Mouse (Mus musculus) forebrain, embryonic 12.5 days (tissue): ENCODE measurements around the gene Itga7. TPM values are rescaled to one million over a fixed set of nuclear protein-coding genes. Genes with fewer than 3 reads are reported as not detected.
A peak's percentile ranks its signal among the peaks of the same experiment; 100 is the strongest.
"Not testable (repeated sequence)": the region's sequence is repeated elsewhere in the genome, so short reads cannot be mapped to it uniquely, and the experiment has no call there.

Experiments
- ATAC-seq: fragments of 200-750 bp; cut with Nextera tagmentation; 2 replicates; pipeline ENCODE4 v1.8.0; 2017; ENCODE audit warnings: moderate TSS enrichment; ENCODE audit not compliant: low FRiP score
- H3K27ac ChIP-seq: fragments of 300-500 bp; sonication (generic); 2 replicates; pipeline ENCODE4 v1.5.1; 2016; ENCODE audit warnings: mild to moderate bottlenecking
- H3K27me3 ChIP-seq: fragments of 300-500 bp; sonication (generic); 2 replicates; pipeline ENCODE4 v1.6.1; 2016; ENCODE audit warnings: mild to moderate bottlenecking
- H3K36me3 ChIP-seq: fragments of 300-500 bp; sonication (generic); replicated peaks from 2 replicates; pipeline ENCODE4 v1.6.1; 2016; ENCODE audit warnings: mild to moderate bottlenecking
- H3K4me1 ChIP-seq: fragments of 300-500 bp; sonication (generic); 2 replicates; pipeline ENCODE4 v1.6.1; 2016
- H3K4me2 ChIP-seq: fragments of 300-500 bp; sonication (generic); 2 replicates; pipeline ENCODE4 v1.6.1; 2016; ENCODE audit warnings: mild to moderate bottlenecking, moderate library complexity
- H3K4me3 ChIP-seq: fragments of 300-500 bp; sonication (generic); replicated peaks from 2 replicates; pipeline ENCODE4 v1.5.1; 2016; ENCODE audit warnings: mild to moderate bottlenecking
- H3K9ac ChIP-seq: fragments of 300-500 bp; sonication (generic); 2 replicates; pipeline ENCODE4 v1.6.1; 2016; ENCODE audit warnings: mild to moderate bottlenecking
- H3K9me3 ChIP-seq: fragments of 300-500 bp; sonication (generic); 2 replicates; pipeline ENCODE4 v1.6.1; 2016
- WGBS: fragments of 180-500 bp; shearing (Covaris S2); methylation state at CpG from one replicate; pipeline ENCODE4 v1.1.7; 2016; 5-methylcytosine and 5-hydroxymethylcytosine counted together
- polyA plus RNA-seq: library from polyadenylated mRNA; unstranded; fragments of >200 nt; fragmentation: Nextera tagmentation; extraction: Ambion mirVana; gene quantifications from 2 replicates; pipeline ENCODE4 v1.2.1, GENCODE M21; 2016

Itga7 gene
- polyA plus RNA-seq, 1 experiment from 2014 or later = 0.46 TPM

GRCm38 (mm10) chr10:128977522-128978114 is 44.0 kb downstream of the Itga7 start:
- Histone ChIP-seq H3K27ac (no peak overlapping the region), H3K36me3 (no peaks in the 10 kb centered on the region), H3K9ac (no peak overlapping the region), H3K4me1 (no peaks in the 10 kb centered on the region), H3K4me2 (no peak overlapping the region), H3K4me3 (no peak overlapping the region), H3K9me3 (no peaks in the 10 kb centered on the region), H3K27me3 (no peaks in the 10 kb centered on the region)
- peak; percentile 80; the same call in 1 of the 2 replicates for ATAC-seq
- WGBS = 26% methylated on average over 9 of the region's 9 CpGs

DNA sequence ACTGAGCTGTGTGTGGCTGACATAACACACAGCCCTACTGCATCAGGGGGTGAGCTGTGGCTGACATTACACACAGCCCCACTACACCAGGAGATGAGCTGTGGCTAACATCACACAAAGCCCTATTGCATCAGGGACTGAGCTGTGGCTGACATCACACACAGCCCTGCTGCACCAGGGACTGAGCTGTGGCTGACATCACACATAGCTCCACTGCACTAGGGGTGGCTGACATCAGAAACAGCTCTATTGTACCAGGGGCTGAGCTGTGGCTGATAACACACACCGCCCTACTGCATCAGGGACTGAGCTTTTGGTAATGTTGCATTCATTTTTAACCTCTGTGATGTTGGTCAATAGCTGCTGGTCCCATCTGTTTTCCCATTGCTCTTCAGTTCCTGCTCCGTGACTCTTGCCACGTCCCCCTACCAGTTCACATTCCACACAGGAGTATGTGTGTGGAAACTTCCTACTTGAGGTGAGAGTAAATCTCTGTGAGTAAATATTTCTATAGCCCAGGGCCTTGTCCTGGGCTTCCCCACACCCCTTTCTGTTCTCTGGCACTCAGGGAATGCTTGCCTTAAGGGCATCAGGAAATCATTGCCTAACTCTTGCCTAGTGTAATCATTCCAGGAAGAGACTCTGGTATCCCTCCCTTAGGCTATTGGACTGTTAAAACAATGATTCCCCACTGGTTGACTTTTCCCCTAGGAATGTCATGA is 47.2 kb downstream of the Itga7 start:
- no peaks in the 10 kb centered on the region for H3K36me3 ChIP-seq
- H3K4me1 ChIP-seq = no peaks in the 10 kb centered on the region
- no peaks in the 10 kb centered on the region for H3K27me3 ChIP-seq
- H3K27ac ChIP-seq = no peak overlapping the region
- 79% methylated on average over 3 of the region's 3 CpGs for WGBS
- H3K9ac ChIP-seq = no peak overlapping the region
- H3K9me3 ChIP-seq = no peaks in the 10 kb centered on the region
- ATAC-seq = no peak
- no peak overlapping the region for H3K4me3 ChIP-seq
- no peak overlapping the region for H3K4me2 ChIP-seq

GRCm38 (mm10) chr10:128989131-128989530 is 55.5 kb downstream of the Itga7 start, which contains the start of gene Olfr9:
Gene Olfr9 (plus strand): TSS chr10:128989431.
- H3K4me3 ChIP-seq, H3K27me3 ChIP-seq, H3K36me3 ChIP-seq, H3K27ac ChIP-seq, H3K4me2 ChIP-seq, H3K9ac ChIP-seq, H3K9me3 ChIP-seq, H3K4me1 ChIP-seq, ATAC-seq: not testable (repeated sequence)
- WGBS = 57% methylated on average over 1 of the region's 1 CpGs

- not testable (repeated sequence) for H3K27ac ChIP-seq, H3K9me3 ChIP-seq, H3K4me3 ChIP-seq, H3K9ac ChIP-seq, H3K27me3 ChIP-seq, H3K36me3 ChIP-seq, H3K4me2 ChIP-seq, H3K4me1 ChIP-seq
- 71% methylated on average over 7 of the region's 10 CpGs for WGBS
- peak; percentile 33; the same call in 1 of the 2 replicates for ATAC-seq
These were observed 56.7 kb downstream of the Itga7 start for GRCm38 (mm10) chr10:128990129-128990850.

DNA sequence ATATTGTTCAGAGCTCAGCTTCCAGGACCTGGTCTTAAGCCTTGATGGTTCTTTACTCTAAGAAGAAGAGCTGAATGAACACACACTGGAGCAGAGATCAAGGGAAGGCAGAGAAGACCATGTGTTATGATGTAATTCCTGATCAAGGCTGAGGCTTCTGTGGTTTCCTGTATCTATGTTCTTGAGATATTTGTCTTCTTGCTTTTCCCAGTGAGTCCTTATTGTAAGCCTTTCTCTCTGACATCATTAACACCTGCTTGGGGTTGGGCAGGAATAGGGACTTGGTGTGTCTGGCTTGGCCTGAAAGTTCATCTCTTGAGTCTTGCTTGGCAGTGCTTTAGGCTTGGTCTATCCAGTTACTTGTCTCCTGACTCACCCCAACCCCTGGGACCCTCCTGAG is 57.4 kb downstream of the Itga7 start:
- no peaks in the 10 kb centered on the region for H3K36me3 ChIP-seq
- H3K4me1 ChIP-seq = no peaks in the 10 kb centered on the region
- no peak overlapping the region for H3K4me2 ChIP-seq
- H3K27me3 ChIP-seq = no peaks in the 10 kb centered on the region
- no peak overlapping the region for H3K9ac ChIP-seq
- no peak overlapping the region for H3K27ac ChIP-seq
- ATAC-seq = no peak
- no peak overlapping the region for H3K4me3 ChIP-seq
- H3K9me3 ChIP-seq = no peaks in the 10 kb centered on the region

DNA sequence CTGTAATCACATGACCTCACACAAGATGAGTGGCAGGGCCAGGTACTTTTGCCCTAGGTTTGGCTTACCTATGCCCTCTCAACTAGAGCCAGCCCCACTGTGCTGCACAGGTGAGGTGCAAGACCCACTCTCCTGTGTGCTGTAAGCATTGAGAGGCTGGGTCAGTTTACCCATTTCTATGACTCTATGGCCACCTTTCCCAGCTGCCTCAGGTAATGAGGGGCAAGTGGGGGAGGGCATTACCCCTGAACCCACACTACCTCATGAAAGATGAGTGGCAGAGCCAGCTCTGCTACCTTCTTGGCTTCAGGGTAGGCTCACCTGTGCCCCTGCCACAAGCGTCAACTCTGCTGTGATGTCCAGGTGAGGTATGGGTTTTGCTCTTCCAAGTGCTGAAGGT is 62.2 kb downstream of the Itga7 start:
- ATAC-seq = no peak
- Histone ChIP-seq H3K4me2 (no peak overlapping the region), H3K27ac (no peak overlapping the region), H3K27me3 (no peaks in the 10 kb centered on the region), H3K36me3 (no peaks in the 10 kb centered on the region), H3K4me3 (no peak overlapping the region), H3K9ac (no peak overlapping the region), H3K4me1 (no peaks in the 10 kb centered on the region), H3K9me3 (no peaks in the 10 kb centered on the region)
- 90% methylated on average over 1 of the region's 1 CpGs for WGBS

DNA sequence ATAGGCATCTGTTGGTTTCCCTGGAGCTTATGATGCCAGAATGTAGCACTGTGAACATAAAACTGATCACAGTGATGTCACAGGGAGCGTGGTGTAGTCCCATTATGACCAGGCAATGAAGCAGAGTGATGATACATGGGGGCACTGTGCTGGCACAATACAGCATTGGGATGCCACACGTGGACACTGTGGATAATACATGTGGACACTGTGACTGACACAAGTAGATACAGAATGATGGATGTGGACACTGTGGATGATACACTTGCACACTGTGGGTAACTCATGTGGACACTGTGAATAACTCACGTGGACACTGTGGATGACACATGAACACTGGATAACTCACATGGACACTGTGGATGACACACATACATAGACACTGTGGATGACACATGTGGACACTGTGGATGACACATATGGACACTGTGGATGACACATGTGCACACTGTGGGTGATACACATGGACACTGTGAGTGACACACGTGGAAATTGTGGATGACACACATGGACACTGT is 63.0 kb downstream of the Itga7 start:
- 83% methylated on average over 4 of the region's 4 CpGs for WGBS
- no peak overlapping the region for H3K27ac ChIP-seq
- no peak for ATAC-seq
- no peaks in the 10 kb centered on the region for H3K36me3 ChIP-seq
- H3K9me3 ChIP-seq = no peaks in the 10 kb centered on the region
- no peaks in the 10 kb centered on the region for H3K27me3 ChIP-seq
- H3K4me2 ChIP-seq = no peak overlapping the region
- no peak overlapping the region for H3K4me3 ChIP-seq
- no peak overlapping the region for H3K9ac ChIP-seq
- H3K4me1 ChIP-seq = no peaks in the 10 kb centered on the region

DNA sequence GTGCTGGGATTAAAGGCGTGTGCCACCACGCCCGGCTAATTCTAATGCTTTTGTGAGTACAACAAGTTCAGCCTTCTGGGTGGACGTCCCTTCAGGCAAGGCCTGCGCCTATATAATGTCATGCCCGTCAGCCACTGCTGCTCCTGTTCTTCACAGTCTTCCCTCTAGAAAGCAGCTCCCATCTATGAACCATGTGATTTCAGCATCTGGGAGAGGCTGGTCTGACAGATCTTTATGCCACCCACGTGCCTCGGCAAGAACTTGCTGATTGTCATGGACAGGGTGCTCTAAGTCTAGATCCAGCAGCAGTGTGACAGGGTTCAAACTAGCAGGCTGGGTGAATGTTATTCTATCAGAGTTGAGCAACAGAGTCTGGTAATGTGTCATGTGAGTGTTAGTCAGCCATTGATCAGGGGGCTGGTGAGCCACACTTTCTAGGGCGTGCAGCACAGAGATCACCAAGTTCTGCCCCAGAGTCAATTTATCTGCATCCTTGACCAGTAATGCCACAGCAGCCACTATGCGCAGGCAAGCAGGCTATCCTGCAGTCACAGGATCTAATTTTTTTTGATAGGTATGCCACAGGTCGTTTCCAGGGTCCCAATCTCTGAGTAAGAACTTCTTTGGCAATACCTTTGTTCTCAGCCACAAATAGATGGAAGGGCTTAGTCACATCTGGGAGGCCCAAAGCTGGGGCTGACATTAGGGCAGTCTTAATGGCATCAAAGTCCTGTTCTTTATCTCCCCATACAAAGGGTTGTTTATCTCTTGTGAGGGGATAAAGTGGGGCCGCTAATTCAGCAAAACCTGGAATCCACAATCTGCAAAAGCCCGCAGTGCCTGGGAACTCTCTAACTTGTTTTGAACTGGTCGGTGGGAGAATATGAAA is 70.7 kb downstream of the Itga7 start:
- no peak overlapping the region for H3K4me3 ChIP-seq
- H3K4me2 ChIP-seq = no peak overlapping the region
- H3K9ac ChIP-seq = no peak overlapping the region
- no peaks in the 10 kb centered on the region for H3K36me3 ChIP-seq
- H3K27me3 ChIP-seq = no peaks in the 10 kb centered on the region
- no peak overlapping the region for H3K27ac ChIP-seq
- 71% methylated on average over 14 of the region's 14 CpGs for WGBS
- no peaks in the 10 kb centered on the region for H3K4me1 ChIP-seq
- no peak for ATAC-seq
- no peaks in the 10 kb centered on the region for H3K9me3 ChIP-seq

Other genes with a start within 250 kb of the Itga7 start
- 90.9 and 98.8 TPM in 2 replicates for gene Rab5b, start 237.6 kb upstream of the Itga7 start, polyA plus RNA-seq
- 0.88 and 4.4 TPM in 2 replicates for gene Pmel, start 229.6 kb upstream of the Itga7 start, polyA plus RNA-seq
- 95.2 and 104 TPM in 2 replicates for gene Cdk2, start 228.8 kb upstream of the Itga7 start, polyA plus RNA-seq
- gene Dgka, start 189.0 kb upstream of the Itga7 start, polyA plus RNA-seq = 3.9 and 4.2 TPM in 2 replicates
- gene Pym1, start 185.9 kb upstream of the Itga7 start, polyA plus RNA-seq = 51.2 and 52.8 TPM in 2 replicates
- gene Mmp19, start 142.9 kb upstream of the Itga7 start, polyA plus RNA-seq = 0.40 and 0.60 TPM in 2 replicates
- 55.0 and 58.9 TPM in 2 replicates for gene Dnajc14, start 129.8 kb upstream of the Itga7 start, polyA plus RNA-seq
- gene Tmem198b, start 129.4 kb upstream of the Itga7 start, polyA plus RNA-seq = 18.4 and 21.3 TPM in 2 replicates
- gene Sarnp, start 116.5 kb upstream of the Itga7 start, polyA plus RNA-seq = 251 and 256 TPM in 2 replicates
- 47.4 and 53.0 TPM in 2 replicates for gene Ormdl2, start 112.2 kb upstream of the Itga7 start, polyA plus RNA-seq
- 9.3 and 9.6 TPM in 2 replicates for gene Gdf11, start 42.1 kb upstream of the Itga7 start, polyA plus RNA-seq
- gene Cd63, start 32.8 kb upstream of the Itga7 start, polyA plus RNA-seq = 129 and 160 TPM in 2 replicates
- gene Rdh5, start 10.9 kb upstream of the Itga7 start, polyA plus RNA-seq = 11.3 and 13.3 TPM in 2 replicates
- gene Bloc1s1, start 9.8 kb upstream of the Itga7 start, polyA plus RNA-seq = 183 and 188 TPM in 2 replicates
- gene Mettl7b, start 27.2 kb downstream of the Itga7 start, polyA plus RNA-seq = not detected in 2 replicates
- not detected in 2 replicates for gene Olfr9, start 55.6 kb downstream of the Itga7 start, polyA plus RNA-seq
- gene Olfr763, start 77.0 kb downstream of the Itga7 start, polyA plus RNA-seq = not detected in 2 replicates
- not detected in 2 replicates for gene Olfr764-ps1, start 106.1 kb downstream of the Itga7 start, polyA plus RNA-seq
- not detected in 2 replicates for gene Olfr765, start 116.2 kb downstream of the Itga7 start, polyA plus RNA-seq
- not detected in 2 replicates for gene Olfr766-ps1, start 135.2 kb downstream of the Itga7 start, polyA plus RNA-seq
- not detected in 2 replicates for gene Olfr767, start 149.1 kb downstream of the Itga7 start, polyA plus RNA-seq
- not detected in 2 replicates for gene Olfr768, start 165.6 kb downstream of the Itga7 start, polyA plus RNA-seq
- not detected in 2 replicates for gene Olfr769, start 184.0 kb downstream of the Itga7 start, polyA plus RNA-seq
- gene Olfr770, start 205.2 kb downstream of the Itga7 start, polyA plus RNA-seq = not detected in 2 replicates
- gene Olfr771, start 230.9 kb downstream of the Itga7 start, polyA plus RNA-seq = not detected in 2 replicates
- not detected in 2 replicates for gene Olfr772, start 244.1 kb downstream of the Itga7 start, polyA plus RNA-seq